Mouse (Mus musculus) CH12.LX (cell line): Measurements from ENCODE around the gene Lrrc26. TPM values are rescaled to one million over a fixed set of nuclear protein-coding genes. Genes with fewer than 3 reads are reported as not detected.

Experiments used
- DNase-seq: peaks from one replicate; pipeline ENCODE4 v3.0.0-alpha.2; 2013; ENCODE audit errors: extremely low read depth
- H3K27ac ChIP-seq: 2 replicates; pipeline ENCODE4 v1.5.1; 2012; ENCODE audit warnings: low read depth, mild to moderate bottlenecking, control low read depth, moderate library complexity; ENCODE audit not compliant: insufficient read depth
- H3K27me3 ChIP-seq: replicated peaks from 2 replicates; pipeline ENCODE3; 2012; ENCODE audit warnings: inconsistent platforms
- H3K36me3 ChIP-seq, 2 experiments: replicated peaks in 1 of 2; 2 replicates each; pipeline versions ENCODE3 to v1.6.1; 2012; ENCODE audit warnings: inconsistent platforms in 1 of 2, low read length in 1 of 2, mild to moderate bottlenecking in 1 of 2, mixed read lengths in 1 of 2, moderate library complexity in 1 of 2; ENCODE audit not compliant: control insufficient read depth in 1 of 2, insufficient read depth in 1 of 2
- H3K4me1 ChIP-seq, 2 experiments: 2 replicates each; pipeline ENCODE4 v1.6.1; 2012; ENCODE audit warnings: inconsistent platforms in 1 of 2, moderate library complexity in 1 of 2; ENCODE audit not compliant: insufficient read depth in 2 of 2, control insufficient read depth in 1 of 2
- H3K4me2 ChIP-seq: 2 replicates; pipeline ENCODE4 v1.6.1; 2012; ENCODE audit warnings: low read depth, mild to moderate bottlenecking, control low read depth; ENCODE audit not compliant: poor library complexity, insufficient read depth, severe bottlenecking
- H3K4me3 ChIP-seq, 3 experiments: fragments of 150-350 bp in 1 of 3; sonication (generic) in 1 of 3; replicated peaks in 1 of 3; 2 replicates each; pipeline versions ENCODE3 to v1.5.1; 2011 to 2012; ENCODE audit warnings: low read depth in 2 of 3, low read length in 2 of 3, mild to moderate bottlenecking in 2 of 3, moderate library complexity in 2 of 3, control low read depth in 1 of 3, improper control_type of control experiment in 1 of 3, inconsistent platforms in 1 of 3, mixed read lengths in 1 of 3; ENCODE audit not compliant: poor library complexity in 1 of 3
- H3K79me2 ChIP-seq: replicated peaks from 2 replicates; pipeline ENCODE4 v1.6.1; 2012; ENCODE audit warnings: mild to moderate bottlenecking, moderate library complexity; ENCODE audit not compliant: control insufficient read depth, poor library complexity, insufficient read depth, severe bottlenecking; ENCODE audit errors: extremely low read depth
- H3K9ac ChIP-seq: 2 replicates; pipeline ENCODE4 v1.6.1; 2012; ENCODE audit warnings: low read depth, mild to moderate bottlenecking, control low read depth, moderate library complexity; ENCODE audit not compliant: insufficient read depth
- H3K9me3 ChIP-seq: replicated peaks from 2 replicates; pipeline ENCODE3; 2012; ENCODE audit warnings: low read length, inconsistent platforms, mixed read lengths
- CHD1 ChIP-seq: IDR thresholded peaks from 2 replicates; pipeline ENCODE4 v1.6.1; 2012; ENCODE audit warnings: low read depth, low read length, improper control_type of control experiment, inconsistent platforms
- CHD2 ChIP-seq: IDR thresholded peaks from 2 replicates; pipeline ENCODE4 v1.6.1; 2011; ENCODE audit warnings: low read length, improper control_type of control experiment
- CTCF ChIP-seq, 2 experiments: IDR thresholded peaks in 1 of 2; conservative IDR thresholded peaks in 1 of 2; 2 replicates each; pipeline ENCODE4 v1.5.1; 2011 to 2012; ENCODE audit warnings: low read depth in 2 of 2, low read length in 2 of 2, improper control_type of control experiment in 1 of 2, inconsistent platforms in 1 of 2, mild to moderate bottlenecking in 1 of 2, moderate library complexity in 1 of 2
- ELF1 ChIP-seq: IDR thresholded peaks from 2 replicates; pipeline ENCODE4 v1.6.1; 2014; ENCODE audit warnings: low read depth, mild to moderate bottlenecking, inconsistent platforms, low read length, improper control_type of control experiment
- HCFC1 ChIP-seq: IDR thresholded peaks from 2 replicates; pipeline ENCODE4 v1.6.1; 2012; ENCODE audit warnings: low read depth, mild to moderate bottlenecking, inconsistent platforms, low read length, improper control_type of control experiment
- JUND ChIP-seq: conservative IDR thresholded peaks from 2 replicates; pipeline ENCODE4 v1.6.1; 2011; ENCODE audit warnings: low read depth, low read length, improper control_type of control experiment
- MAZ ChIP-seq: IDR thresholded peaks from 2 replicates; pipeline ENCODE4 v1.6.1; 2012; ENCODE audit warnings: low read depth, mild to moderate bottlenecking, inconsistent platforms, low read length, improper control_type of control experiment, moderate library complexity
- MEF2A ChIP-seq: IDR thresholded peaks from 2 replicates; pipeline ENCODE4 v1.6.1; 2014; ENCODE audit warnings: low read depth, mild to moderate bottlenecking, inconsistent platforms, low read length, improper control_type of control experiment, borderline replicate concordance
- MYC ChIP-seq: IDR thresholded peaks from 2 replicates; pipeline ENCODE4 v1.6.1; 2011; ENCODE audit warnings: low read depth, mild to moderate bottlenecking, improper control_type of control experiment, low read length
- RAD21 ChIP-seq: IDR thresholded peaks from 2 replicates; pipeline ENCODE4 v1.6.1; 2011; ENCODE audit warnings: low read depth, mild to moderate bottlenecking, low read length, improper control_type of control experiment, moderate library complexity
- RCOR1 ChIP-seq: conservative IDR thresholded peaks from 2 replicates; pipeline ENCODE4 v1.6.1; 2012; ENCODE audit warnings: low read depth, mild to moderate bottlenecking, inconsistent platforms, low read length, improper control_type of control experiment
- SMC3 ChIP-seq: IDR thresholded peaks from 2 replicates; pipeline ENCODE4 v1.6.1; 2011; ENCODE audit warnings: low read depth, low read length, improper control_type of control experiment
- TBP ChIP-seq: conservative IDR thresholded peaks from 2 replicates; pipeline ENCODE4 v1.6.1; 2011; ENCODE audit warnings: low read depth, low read length, improper control_type of control experiment
- TCF12 ChIP-seq: IDR thresholded peaks from 2 replicates; pipeline ENCODE4 v1.6.1; 2014; ENCODE audit warnings: low read depth, mild to moderate bottlenecking, inconsistent platforms, low read length, improper control_type of control experiment
- UBTF ChIP-seq: IDR thresholded peaks from 2 replicates; pipeline ENCODE4 v1.6.1; 2012; ENCODE audit warnings: low read depth, mild to moderate bottlenecking, inconsistent platforms, low read length, improper control_type of control experiment, moderate library complexity
- ZMIZ1 ChIP-seq: IDR thresholded peaks from 2 replicates; pipeline ENCODE4 v1.6.1; 2012; ENCODE audit warnings: low read depth, mild to moderate bottlenecking, inconsistent platforms, low read length, improper control_type of control experiment
- dilution Hi-C: fragments of 300-500 bp; cut with MboI; formaldehyde crosslinking; loops from 2 replicates; pipeline ENCODE4 v1.14.3; 2020; ENCODE audit warnings: low sequenced_read_pairs; ENCODE audit not compliant: extremely low pct_unique_long_range_greater_than_20kb, extremely low pct_ligation_motif_present
- in situ Hi-C: fragments of 300-500 bp; cut with MboI; formaldehyde crosslinking; loops from 3 replicates; pipeline ENCODE4 v1.14.3; 2019; ENCODE audit warnings: low sequenced_read_pairs, low pct_ligation_motif_present, low pct_unique_long_range_greater_than_20kb, mixed read lengths
- polyA plus RNA-seq: library from polyadenylated mRNA; unstranded; fragments of >175 nt; gene quantifications from 2 replicates; pipeline ENCODE4 v1.2.1, GENCODE M21; 2012; ENCODE audit warnings: low read depth; ENCODE audit not compliant: insufficient read length
- total RNA-seq, 2 experiments: library from RNA; depleted of rRNA; stranded (reverse); fragments of 300-350 nt in 1 of 2; fragments of >200 nt in 1 of 2; gene quantifications; 2 replicates each; pipeline ENCODE4 v1.2.3; 2012 to 2014

Gene Lrrc26
- total and polyA plus RNA-seq, 3 experiments, result not detected

GRCm38 (mm10) chr2:25286837-25287636 is 2.7 kb upstream of the Lrrc26 start:
- Histone ChIP-seq H3K9ac (no peak overlapping the region), H3K36me3 (peaks cover 30 to 49% of the 10 kb centered on the region in 2 experiments), H3K79me2 (no peaks in the 10 kb centered on the region), H3K27ac (no peak overlapping the region), H3K27me3 (peaks cover 14% of the 10 kb centered on the region), H3K4me2 (no peak overlapping the region), H3K4me3 (no peak overlapping the region), H3K9me3 (no peaks in the 10 kb centered on the region), H3K4me1 (peaks cover 0 to 2% of the 10 kb centered on the region in 2 experiments; a peak in 1 of 4 replicates)
- in situ Hi-C loops (no loop called here), dilution Hi-C loops (no loop called here)
- TF ChIP-seq MAZ, result no peak
- no peak for TF ChIP-seq MYC
- TF ChIP-seq TBP, result no peak
- TF ChIP-seq CHD1, result no peak
- no peak for TF ChIP-seq CHD2
- no peak for TF ChIP-seq SMC3
- no peak for TF ChIP-seq ELF1
- TF ChIP-seq RCOR1, result no peak
- DNase-seq, result no peak

GRCm38 (mm10) chr2:25287927-25288649 is 1.6 kb upstream of the Lrrc26 start, which contains the start of gene Tmem210:
Gene Tmem210, plus strand, starts transcription at chr2:25288145.
- TF ChIP-seq TCF12 (no peak), HCFC1 (no peak), MYC (no peak), MAZ (no peak), CTCF (conservative IDR thresholded peaks at IDR 0.05 in 1 of 2, IDR thresholded peaks at IDR 0.05 in 1 of 2; ENCODE audit: low read depth in 2 of 2, low read length in 2 of 2) (no peak), MEF2A (no peak), RAD21 (no peak), ZMIZ1 (no peak), TBP (no peak), UBTF (no peak), JUND (no peak)
- H3K27ac ChIP-seq, result no peak within 1 kb of the TSS
- no peak within 1 kb of the TSS for H3K4me2 ChIP-seq
- H3K9me3 ChIP-seq, result no peaks in the 10 kb centered on the region
- no peak for DNase-seq
- H3K4me1 ChIP-seq, result peaks cover 2 to 4% of the 10 kb centered on the region in 2 experiments; a peak in 3 of 4 replicates
- in situ Hi-C loops, result no loop called here
- H3K36me3 ChIP-seq, result peaks cover 27 to 40% of the 10 kb centered on the region in 2 experiments
- H3K4me3 ChIP-seq, result no peak within 1 kb of the TSS
- no peak within 1 kb of the TSS for H3K9ac ChIP-seq
- no peaks in the 10 kb centered on the region for H3K79me2 ChIP-seq
- H3K27me3 ChIP-seq, result peaks cover 24% of the 10 kb centered on the region
- dilution Hi-C loops, result no loop called here
